Mouse (Mus musculus): ENCODE data around the gene Plxnb3. TPM values are rescaled to one million over a fixed set of nuclear protein-coding genes. Genes with fewer than 3 reads are reported as not detected.

The Plxnb3 gene
- polyA plus RNA-seq (2015; fragmentation: Nextera tagmentation; extraction: Ambion mirVana) = 0.25 and 0.40 TPM in 2 replicates

GRCm38 (mm10) chrX:73756334-73757140 lies at the start of gene Plxnb3:
TSS of gene Plxnb3 (plus strand) at chrX:73757090.
- WGBS = 62% methylated on average over 5 of the region's 5 CpGs
- Histone ChIP-seq H3K27ac (ENCODE audit: low read length) (no peak within 1 kb of the TSS), H3K4me1 (ENCODE audit: control insufficient read depth, insufficient read depth, low read length) (no peaks in the 10 kb centered on the region), H3K4me2 (ENCODE audit: low read length) (no peak within 1 kb of the TSS), H3K9me3 (replicated peaks; ENCODE audit: control insufficient read depth, low read length, poor library complexity, severe bottlenecking) (no peaks in the 10 kb centered on the region), H3K9ac (ENCODE audit: low read depth, low read length) (no peak within 1 kb of the TSS), H3K27me3 (ENCODE audit: control insufficient read depth, insufficient read depth, low read depth, low read length) (no peaks in the 10 kb centered on the region), H3K36me3 (ENCODE audit: control insufficient read depth, insufficient read depth, low read length) (no peaks in the 10 kb centered on the region), H3K4me3 (ENCODE audit: low read depth, low read length) (no peak within 1 kb of the TSS)
- no peak for ATAC-seq

- H3K27me3 ChIP-seq (ENCODE audit: control insufficient read depth, insufficient read depth, low read depth, low read length) = no peaks in the 10 kb centered on the region
- no peaks in the 10 kb centered on the region for H3K9me3 ChIP-seq (replicated peaks; ENCODE audit: control insufficient read depth, low read length, poor library complexity, severe bottlenecking)
- H3K4me3 ChIP-seq (ENCODE audit: low read depth, low read length) = peak overlapping the region; percentile 54
- WGBS = 28% methylated on average over 21 of the region's 21 CpGs
- H3K36me3 ChIP-seq (ENCODE audit: control insufficient read depth, insufficient read depth, low read length) = no peaks in the 10 kb centered on the region
- H3K4me1 ChIP-seq (ENCODE audit: control insufficient read depth, insufficient read depth, low read length) = peaks cover 16% of the 10 kb centered on the region
- H3K27ac ChIP-seq (ENCODE audit: low read length) = peak overlapping the region; percentile 42; the same call in 1 of the 2 replicates
- H3K4me2 ChIP-seq (ENCODE audit: low read length) = peak overlapping the region; percentile 71
- H3K9ac ChIP-seq (ENCODE audit: low read depth, low read length) = peak overlapping the region; percentile 60
- peak; percentile 54; the same call in 1 of the 2 replicates for ATAC-seq
These were observed 41.3 kb upstream of the Plxnb3 start for GRCm38 (mm10) chrX:73715476-73716108.

GRCm38 (mm10) chrX:73716109-73716661 lies 40.7 kb upstream of the Plxnb3 start, which contains the start of the genes Bcap31 and Abcd1:
TSS of gene Bcap31 (minus strand) at chrX:73716175.
TSS of gene Abcd1 (plus strand) at chrX:73716597.
- H3K4me1 ChIP-seq (ENCODE audit: control insufficient read depth, insufficient read depth, low read length) = peaks cover 16% of the 10 kb centered on the region
- peak within 1 kb of the TSS; percentile 81 for H3K27ac ChIP-seq (ENCODE audit: low read length)
- H3K4me2 ChIP-seq (ENCODE audit: low read length) = peak within 1 kb of the TSS; percentile 71
- WGBS = 22% methylated on average over 41 of the region's 45 CpGs
- H3K27me3 ChIP-seq (ENCODE audit: control insufficient read depth, insufficient read depth, low read depth, low read length) = no peaks in the 10 kb centered on the region
- ATAC-seq = peak; percentile 95
- H3K9me3 ChIP-seq (replicated peaks; ENCODE audit: control insufficient read depth, low read length, poor library complexity, severe bottlenecking) = no peaks in the 10 kb centered on the region
- peak within 1 kb of the TSS; percentile 60 for H3K9ac ChIP-seq (ENCODE audit: low read depth, low read length)
- H3K36me3 ChIP-seq (ENCODE audit: control insufficient read depth, insufficient read depth, low read length) = no peaks in the 10 kb centered on the region
- H3K4me3 ChIP-seq (ENCODE audit: low read depth, low read length) = peak within 1 kb of the TSS; percentile 54

- 26% methylated on average over 30 of the region's 30 CpGs for WGBS
- Histone ChIP-seq H3K4me2 (ENCODE audit: low read length) (peak overlapping the region; percentile 71), H3K27ac (ENCODE audit: low read length) (peak overlapping the region; percentile 81; the same call in 1 of the 2 replicates), H3K4me1 (ENCODE audit: control insufficient read depth, insufficient read depth, low read length) (peaks cover 16% of the 10 kb centered on the region), H3K27me3 (ENCODE audit: control insufficient read depth, insufficient read depth, low read depth, low read length) (no peaks in the 10 kb centered on the region), H3K36me3 (ENCODE audit: control insufficient read depth, insufficient read depth, low read length) (no peaks in the 10 kb centered on the region), H3K4me3 (ENCODE audit: low read depth, low read length) (peak overlapping the region; percentile 54), H3K9ac (ENCODE audit: low read depth, low read length) (peak overlapping the region; percentile 60), H3K9me3 (replicated peaks; ENCODE audit: control insufficient read depth, low read length, poor library complexity, severe bottlenecking) (no peaks in the 10 kb centered on the region)
- peak; percentile 73 for ATAC-seq
These were observed 40.0 kb upstream of the Plxnb3 start for GRCm38 (mm10) chrX:73716709-73717545.

GRCm38 (mm10) chrX:73717667-73718066 lies 39.2 kb upstream of the Plxnb3 start:
- WGBS = 73% methylated on average over 11 of the region's 11 CpGs
- no peak for ATAC-seq
- Histone ChIP-seq H3K4me1 (ENCODE audit: control insufficient read depth, insufficient read depth, low read length) (peaks cover 16% of the 10 kb centered on the region), H3K27me3 (ENCODE audit: control insufficient read depth, insufficient read depth, low read depth, low read length) (no peaks in the 10 kb centered on the region), H3K4me2 (ENCODE audit: low read length) (peak overlapping the region; percentile 71), H3K4me3 (ENCODE audit: low read depth, low read length) (0 out of 2 replicates have a peak overlapping the region, but pooled peaks have one; percentile 54), H3K36me3 (ENCODE audit: control insufficient read depth, insufficient read depth, low read length) (no peaks in the 10 kb centered on the region), H3K9ac (ENCODE audit: low read depth, low read length) (peak overlapping the region; percentile 60; the same call in 1 of the 2 replicates), H3K9me3 (replicated peaks; ENCODE audit: control insufficient read depth, low read length, poor library complexity, severe bottlenecking) (no peaks in the 10 kb centered on the region), H3K27ac (ENCODE audit: low read length) (no peak overlapping the region)

DNA sequence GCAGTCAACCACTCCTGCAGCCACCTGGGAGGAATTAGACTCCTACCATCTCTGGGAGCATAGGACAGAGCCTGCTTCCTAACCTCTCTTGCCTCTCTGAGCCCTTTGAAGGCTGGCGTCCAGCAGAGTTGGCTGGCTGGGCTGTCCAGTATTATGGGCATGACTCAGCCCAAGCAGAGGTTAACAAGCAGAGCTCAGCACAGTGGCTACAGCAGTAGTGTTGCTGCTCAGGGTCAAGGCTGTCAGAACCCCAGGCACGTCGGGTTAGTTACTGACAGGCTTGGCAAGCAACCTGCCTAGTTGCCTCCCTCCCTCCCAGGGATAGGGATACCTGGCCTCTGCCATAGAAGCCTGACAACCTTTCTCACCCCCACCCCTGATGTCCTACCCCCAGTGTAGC lies 38.6 kb upstream of the Plxnb3 start:
- 54% methylated on average over 3 of the region's 3 CpGs for WGBS
- Histone ChIP-seq H3K4me3 (ENCODE audit: low read depth, low read length) (no peak overlapping the region), H3K27ac (ENCODE audit: low read length) (no peak overlapping the region), H3K36me3 (ENCODE audit: control insufficient read depth, insufficient read depth, low read length) (no peaks in the 10 kb centered on the region), H3K4me1 (ENCODE audit: control insufficient read depth, insufficient read depth, low read length) (peaks cover 16% of the 10 kb centered on the region), H3K9me3 (replicated peaks; ENCODE audit: control insufficient read depth, low read length, poor library complexity, severe bottlenecking) (no peaks in the 10 kb centered on the region), H3K27me3 (ENCODE audit: control insufficient read depth, insufficient read depth, low read depth, low read length) (no peaks in the 10 kb centered on the region), H3K9ac (ENCODE audit: low read depth, low read length) (no peak overlapping the region), H3K4me2 (ENCODE audit: low read length) (peak overlapping the region; percentile 23; the same call in 1 of the 2 replicates)
- no peak for ATAC-seq

GRCm38 (mm10) chrX:73718686-73719362 lies 38.1 kb upstream of the Plxnb3 start:
- 47% methylated on average over 5 of the region's 5 CpGs for WGBS

GRCm38 (mm10) chrX:73730908-73731307 lies 26.0 kb upstream of the Plxnb3 start:
- WGBS = 40% methylated on average over 1 of the region's 1 CpGs
- no peak for ATAC-seq

More at GRCm38 (mm10) chrX:73718686-73719362, 38.1 kb upstream of the Plxnb3 start:
- H3K27me3 ChIP-seq (ENCODE audit: control insufficient read depth, insufficient read depth, low read depth, low read length) = no peaks in the 10 kb centered on the region
- H3K4me2 ChIP-seq (ENCODE audit: low read length) = peak overlapping the region; percentile 23; the same call in 1 of the 2 replicates
- no peak overlapping the region for H3K27ac ChIP-seq (ENCODE audit: low read length)
- H3K9ac ChIP-seq (ENCODE audit: low read depth, low read length) = no peak overlapping the region
- H3K36me3 ChIP-seq (ENCODE audit: control insufficient read depth, insufficient read depth, low read length) = no peaks in the 10 kb centered on the region
- peaks cover 16% of the 10 kb centered on the region for H3K4me1 ChIP-seq (ENCODE audit: control insufficient read depth, insufficient read depth, low read length)
- ATAC-seq = no peak
- H3K4me3 ChIP-seq (ENCODE audit: low read depth, low read length) = no peak overlapping the region
- no peaks in the 10 kb centered on the region for H3K9me3 ChIP-seq (replicated peaks; ENCODE audit: control insufficient read depth, low read length, poor library complexity, severe bottlenecking)

More at GRCm38 (mm10) chrX:73730908-73731307, 26.0 kb upstream of the Plxnb3 start:
- no peaks in the 10 kb centered on the region for H3K9me3 ChIP-seq (replicated peaks; ENCODE audit: control insufficient read depth, low read length, poor library complexity, severe bottlenecking)
- no peak overlapping the region for H3K9ac ChIP-seq (ENCODE audit: low read depth, low read length)
- H3K4me3 ChIP-seq (ENCODE audit: low read depth, low read length) = no peak overlapping the region
- no peaks in the 10 kb centered on the region for H3K4me1 ChIP-seq (ENCODE audit: control insufficient read depth, insufficient read depth, low read length)
- H3K27me3 ChIP-seq (ENCODE audit: control insufficient read depth, insufficient read depth, low read depth, low read length) = no peaks in the 10 kb centered on the region
- H3K36me3 ChIP-seq (ENCODE audit: control insufficient read depth, insufficient read depth, low read length) = no peaks in the 10 kb centered on the region; the same call in 1 of the 2 replicates
- no peak overlapping the region for H3K27ac ChIP-seq (ENCODE audit: low read length)
- no peak overlapping the region for H3K4me2 ChIP-seq (ENCODE audit: low read length)
